Mouse (Mus musculus) gonadal fat pad, adult 2 months (tissue): ENCODE measurements around the gene Pnpla6. TPM values are rescaled to one million over a fixed set of nuclear protein-coding genes. Genes with fewer than 3 reads are reported as not detected.
"Not testable (repeated sequence)": the region's sequence is repeated elsewhere in the genome, so short reads cannot be mapped to it uniquely, and the experiment has no call there.

Experiments
- DNase-seq: peaks from one replicate; pipeline ENCODE4 v3.0.0-alpha.2; 2012; ENCODE audit warnings: low read depth
- polyA plus RNA-seq: library from polyadenylated mRNA; depleted of rRNA; stranded (reverse); fragments of >200 nt; gene quantifications from 2 replicates; pipeline ENCODE4 v1.2.3, GENCODE M21; 2012; rRNA removed

Pnpla6 gene
- polyA plus RNA-seq, 1 experiment, result 87.8 TPM

- peak; percentile 58 for DNase-seq
Observed at GRCm38 (mm10) chr8:3576211-3576960, 61.2 kb downstream of the Pnpla6 start.

DNA sequence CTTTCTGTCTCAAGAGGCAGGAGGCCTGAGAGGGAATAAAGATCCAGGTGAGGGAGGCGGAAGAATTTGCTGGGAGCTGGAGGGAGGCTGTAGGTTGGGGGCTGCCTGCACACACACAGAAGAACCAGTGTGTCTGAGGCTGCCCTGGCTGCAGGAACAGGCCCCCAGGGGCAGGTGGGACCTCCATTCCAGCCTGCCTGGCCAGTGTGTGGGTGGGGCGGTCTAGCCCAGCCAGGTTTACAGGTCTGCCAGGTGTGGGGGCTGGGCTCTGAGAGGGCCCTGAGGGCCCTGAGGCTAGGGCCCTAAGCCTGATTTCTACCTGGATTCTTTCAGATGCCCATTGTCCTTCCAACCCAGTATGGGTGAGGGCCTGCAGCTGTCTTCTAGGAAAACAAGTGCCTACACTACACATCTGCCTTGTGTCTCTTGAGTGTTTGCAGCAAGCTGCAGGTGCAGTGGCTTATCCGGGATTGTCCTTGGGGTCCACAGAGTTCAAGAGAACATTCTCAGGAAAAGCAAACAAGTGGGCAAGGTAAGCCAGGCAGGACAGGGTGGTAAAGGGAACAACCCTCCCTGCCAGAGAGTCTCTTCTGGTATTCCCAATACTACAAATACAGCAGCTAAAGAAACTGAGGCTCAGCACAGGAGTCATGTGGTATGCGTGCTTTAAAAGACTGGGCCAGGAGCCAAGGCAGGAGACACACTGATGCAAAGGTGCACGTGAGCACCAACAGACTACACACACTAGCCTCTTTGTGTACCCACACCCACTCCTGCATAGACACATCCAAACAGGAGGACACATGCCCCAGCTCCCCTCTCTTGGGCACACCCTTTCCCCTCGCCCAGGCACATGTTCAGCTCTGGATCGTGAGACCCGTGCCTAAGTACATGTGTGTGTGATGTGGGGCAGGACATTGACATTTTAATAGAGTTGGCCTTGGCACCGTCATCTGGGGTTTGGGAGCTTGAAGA is 64.5 kb downstream of the Pnpla6 start:
- peak; percentile 41 for DNase-seq

DNA sequence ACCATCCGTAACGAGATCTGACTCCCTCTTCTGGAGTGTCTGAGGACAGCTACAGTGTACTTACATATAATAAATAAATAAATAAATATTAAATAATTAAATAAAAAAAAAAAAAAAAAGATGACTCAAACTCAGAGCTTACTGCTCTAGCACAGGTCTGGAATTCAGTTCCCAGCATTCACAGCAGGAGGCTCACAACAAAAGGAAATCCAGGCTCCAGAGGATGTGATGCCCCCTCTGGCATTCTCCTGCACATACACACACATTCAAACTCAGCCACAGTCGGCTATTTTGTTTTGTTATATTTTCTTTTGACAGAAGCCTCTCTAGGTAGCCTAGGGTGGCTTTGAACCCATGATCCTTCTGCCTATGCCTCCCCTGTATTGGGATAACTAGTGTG is 66.8 kb downstream of the Pnpla6 start:
- DNase-seq, result not testable (repeated sequence)

DNA sequence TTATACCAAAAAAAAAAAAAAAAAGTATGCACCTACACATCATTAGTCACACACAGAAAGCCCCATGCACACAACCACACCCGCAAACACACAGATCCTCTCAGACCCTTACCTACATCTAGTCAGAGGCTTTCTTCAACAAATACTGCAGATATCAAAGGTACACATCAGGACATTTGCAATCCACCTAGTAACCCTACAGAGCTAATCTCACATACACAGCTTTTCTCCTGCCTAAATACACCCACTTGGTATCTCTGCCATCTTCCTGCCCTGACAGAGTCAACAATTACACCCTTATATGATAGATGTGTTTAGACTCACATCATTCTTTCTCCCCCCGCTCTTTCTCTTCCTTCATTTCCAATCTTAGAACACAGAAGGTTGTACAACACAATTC is 71.3 kb downstream of the Pnpla6 start:
- no peak for DNase-seq

DNA sequence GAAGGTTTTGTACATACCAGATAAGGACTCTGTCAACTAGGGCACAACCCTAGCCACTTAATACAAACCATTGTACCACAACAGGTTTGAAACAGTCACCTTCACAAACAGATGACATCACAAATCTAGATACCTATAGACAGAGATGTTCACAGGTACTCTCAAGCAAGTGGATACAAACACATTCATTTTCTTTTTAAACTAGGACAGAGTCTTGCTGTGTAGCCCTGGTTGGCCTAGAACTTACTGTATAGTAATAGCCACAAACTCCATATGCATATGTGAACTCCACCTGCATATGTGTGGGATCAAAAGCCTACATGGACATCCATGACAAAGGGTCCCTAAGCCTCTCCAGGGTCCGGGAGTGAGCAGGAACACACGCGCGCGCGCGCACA is 71.8 kb downstream of the Pnpla6 start, which contains the start of gene Camsap3:
Gene Camsap3, plus strand, starts transcription at position 301 of the 398 bp plus-strand sequence.
- DNase-seq, result no peak

- no peak for DNase-seq
Observed at GRCm38 (mm10) chr8:3587391-3588257, 72.4 kb downstream of the Pnpla6 start.

DNA sequence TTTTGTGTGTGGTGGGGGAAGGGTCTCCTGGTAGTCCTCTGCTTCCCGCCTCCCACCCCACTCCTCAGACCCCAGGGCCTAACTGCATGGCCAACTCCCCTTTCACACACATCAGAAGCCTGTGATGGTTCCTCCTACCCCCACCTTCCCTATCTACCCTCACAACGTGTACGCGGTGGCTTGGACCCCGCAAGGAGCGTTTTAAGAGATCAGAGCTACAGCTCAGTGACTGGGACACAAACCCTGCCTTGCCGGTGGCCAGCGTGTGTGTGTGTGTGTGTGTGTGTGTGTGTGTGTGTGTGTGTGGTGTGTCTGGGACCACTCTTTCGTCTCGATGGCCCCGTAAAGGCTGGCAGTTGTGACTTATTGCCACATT is 73.1 kb downstream of the Pnpla6 start:
- no peak for DNase-seq

DNA sequence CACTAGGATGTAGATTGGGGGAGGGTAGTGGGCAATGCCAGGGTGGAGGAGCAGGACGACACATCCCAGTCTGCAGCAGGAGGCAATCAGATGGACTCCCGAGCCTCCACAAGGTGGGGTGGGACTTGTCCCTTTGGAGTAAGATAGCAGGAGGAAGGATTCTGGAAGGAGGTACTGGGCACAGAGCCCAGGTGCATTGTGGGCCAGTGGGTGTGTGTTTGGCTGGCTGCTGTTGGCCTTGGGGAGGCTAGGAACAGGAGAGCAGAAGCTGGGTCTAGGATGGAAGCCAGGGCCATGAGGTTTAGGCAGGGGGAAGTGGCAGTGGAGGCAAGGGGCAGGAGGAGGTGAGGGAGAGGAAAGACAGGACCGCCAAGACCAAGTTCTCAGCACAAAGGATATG is 78.3 kb downstream of the Pnpla6 start:
- no peak for DNase-seq

Other genes with a start within 250 kb of the Pnpla6 start
- 32.5 and 45.7 TPM in 2 replicates for gene Insr, start 235.8 kb upstream of the Pnpla6 start, polyA plus RNA-seq
- 0.24 and 0.84 TPM in 2 replicates for gene A430078G23Rik, start 162.0 kb upstream of the Pnpla6 start, polyA plus RNA-seq
- gene Arhgef18, start 122.4 kb upstream of the Pnpla6 start, polyA plus RNA-seq, result 25.9 and 30.3 TPM in 2 replicates
- 27.2 and 29.8 TPM in 2 replicates for gene Pex11g, start 47.7 kb upstream of the Pnpla6 start, polyA plus RNA-seq
- 0.12 and 0.24 TPM in 2 replicates for gene Tex45, start 44.5 kb upstream of the Pnpla6 start, polyA plus RNA-seq
- 60.3 and 61.1 TPM in 2 replicates for gene Zfp358, start 22.2 kb upstream of the Pnpla6 start, polyA plus RNA-seq
- 217 and 256 TPM in 2 replicates for gene Mcoln1, start 14.9 kb upstream of the Pnpla6 start, polyA plus RNA-seq
- gene C330021F23Rik, start 52.6 kb downstream of the Pnpla6 start, polyA plus RNA-seq, result 2.8 and 3.2 TPM in 2 replicates
- 31.9 and 44.8 TPM in 2 replicates for gene Camsap3, start 71.9 kb downstream of the Pnpla6 start, polyA plus RNA-seq
- 61.2 and 65.8 TPM in 2 replicates for gene Xab2, start 105.9 kb downstream of the Pnpla6 start, polyA plus RNA-seq
- 11.6 and 12.5 TPM in 2 replicates for gene Pet100, start 106.2 kb downstream of the Pnpla6 start, polyA plus RNA-seq
- gene Pcp2, start 110.2 kb downstream of the Pnpla6 start, polyA plus RNA-seq, result 0.26 TPM in 1 of 2 replicates, not detected in the other
- 102 and 109 TPM in 2 replicates for gene Stxbp2, start 115.6 kb downstream of the Pnpla6 start, polyA plus RNA-seq
- 514 and 591 TPM in 2 replicates for gene Retn, start 140.4 kb downstream of the Pnpla6 start, polyA plus RNA-seq
- gene Mcemp1, start 150.4 kb downstream of the Pnpla6 start, polyA plus RNA-seq, result 0.58 and 0.76 TPM in 2 replicates
- 154 and 266 TPM in 2 replicates for gene Fcor, start 157.0 kb downstream of the Pnpla6 start, polyA plus RNA-seq
- 32.6 and 37.2 TPM in 2 replicates for gene Trappc5, start 160.9 kb downstream of the Pnpla6 start, polyA plus RNA-seq
- gene Fcer2a, start 178.8 kb downstream of the Pnpla6 start, polyA plus RNA-seq, result 0.10 and 0.14 TPM in 2 replicates
- 0.19 and 0.30 TPM in 2 replicates for gene Clec4g, start 205.3 kb downstream of the Pnpla6 start, polyA plus RNA-seq
- gene Cd209a, start 233.6 kb downstream of the Pnpla6 start, polyA plus RNA-seq, result 0.18 TPM in 1 of 2 replicates, not detected in the other